ENCODE assay signal across 10 mouse cellular contexts in the genomic region with DNA sequence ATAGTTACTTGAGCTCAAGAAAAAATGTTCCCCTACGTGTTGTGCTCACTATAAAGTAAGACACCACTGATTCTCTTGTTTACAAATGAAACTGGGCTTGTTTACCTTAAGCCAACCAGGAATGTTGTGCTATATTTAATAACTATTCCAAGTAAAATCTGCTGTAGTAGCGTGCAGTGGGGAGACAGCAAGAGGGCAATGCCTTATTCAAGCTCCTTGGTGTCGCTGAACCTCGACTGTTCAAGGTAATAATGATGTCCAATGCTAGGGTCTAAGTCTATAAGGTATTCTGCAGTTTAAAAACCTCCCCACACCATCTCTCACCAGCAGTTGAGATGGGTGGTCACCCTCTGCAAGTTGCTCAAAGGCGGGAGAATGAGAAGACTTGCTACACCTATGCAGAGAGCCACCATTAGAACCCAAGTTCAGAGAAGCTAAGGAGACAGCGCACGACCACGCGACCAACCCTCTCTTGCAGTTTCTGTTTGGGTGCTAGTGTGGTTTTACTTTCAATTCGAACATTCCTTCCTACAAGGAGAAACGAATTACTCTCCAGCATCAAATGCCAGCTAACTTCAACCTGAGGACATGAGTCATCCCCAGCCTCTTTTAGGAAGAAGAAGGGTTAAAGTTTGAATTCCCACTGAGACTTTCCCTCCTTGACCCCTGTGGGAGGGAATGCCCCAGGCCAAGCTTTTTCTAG.
A peak's percentile ranks its signal among the peaks of the same experiment; 100 is the strongest.
DNase-seq lines count a peak whose midpoint lies in the region; ATAC-seq lines count a peak whose summit lies in the region.
"Had no signal": no experiment of that assay in that cellular context is flagged by ENCODE, and none has a peak within 500 bp of the region (broad histone marks: within the 10 kb centered on the region; RNA-seq: fewer than 3 reads in every experiment).

No protein-coding gene starts in this region.

- H3K4me3 ChIP-seq in heart, embryonic 13.5 days = no peak overlapping the region
- H3K4me3 ChIP-seq in stomach, embryonic 16.5 days (replicated peaks; ENCODE audit: low read length) = no peak overlapping the region
- H3K4me3 ChIP-seq in hindbrain, embryonic 13.5 days = no peak overlapping the region

- H3K9me3 ChIP-seq in heart, embryonic 13.5 days = no peaks in the 10 kb centered on the region
- no peaks in the 10 kb centered on the region for H3K9me3 ChIP-seq in stomach, embryonic 16.5 days (replicated peaks; ENCODE audit: control insufficient read depth, low read length)
- no peaks in the 10 kb centered on the region for H3K9me3 ChIP-seq in hindbrain, embryonic 13.5 days

- peak overlapping the region; percentile 49 for H3K4me2 ChIP-seq in heart, embryonic 13.5 days
- H3K4me2 ChIP-seq in stomach, embryonic 16.5 days (ENCODE audit: low read depth, low read length) = peak overlapping the region; percentile 12; the same call in 1 of the 2 replicates
- no peak overlapping the region for H3K4me2 ChIP-seq in hindbrain, embryonic 13.5 days

- no peak for DNase-seq in heart, postnatal 10 days
- peak; percentile 16 for DNase-seq in thymus, postnatal 14 days
- no peak for DNase-seq in thymus, postnatal 10 days (ENCODE audit: low spot score in 2 of 2)
- DNase-seq in induced T-regulatory cell, adult 2 months (ENCODE audit: low read depth) = peak; percentile 80
- no peak for DNase-seq in layer of hippocampus, postnatal 10 days (ENCODE audit: low spot score in 2 of 2)
- DNase-seq: cerebellum, postnatal 25 days had no signal

- peaks cover 36% of the 10 kb centered on the region for H3K4me1 ChIP-seq in heart, embryonic 13.5 days
- peaks cover 30% of the 10 kb centered on the region for H3K4me1 ChIP-seq in stomach, embryonic 16.5 days (ENCODE audit: control insufficient read depth, insufficient read depth, low read length)
- H3K4me1 ChIP-seq in hindbrain, embryonic 13.5 days (replicated peaks) = peaks cover 18% of the 10 kb centered on the region

- intact Hi-C loops in heart, postnatal 10 days (cut with DNase I) = loop anchor here (5.0 kb wide), 3 partner anchors 47 to 182 kb away; a partner anchor contains a TSS

- peak overlapping the region; percentile 78 for H3K27ac ChIP-seq in heart, embryonic 13.5 days (replicated peaks)
- 0 out of 2 replicates have a peak overlapping the region, but pooled peaks have one; percentile 9 for H3K27ac ChIP-seq in stomach, embryonic 16.5 days (ENCODE audit: low read length)
- no peak overlapping the region for H3K27ac ChIP-seq in hindbrain, embryonic 13.5 days

- peak overlapping the region; percentile 24; the same call in 1 of the 2 replicates for H3K9ac ChIP-seq in heart, embryonic 13.5 days
- no peak overlapping the region for H3K9ac ChIP-seq in stomach, embryonic 16.5 days (ENCODE audit: low read length)
- H3K9ac ChIP-seq in hindbrain, embryonic 13.5 days = no peak overlapping the region
- H3K9ac ChIP-seq: forebrain, postnatal 0 days had no signal

- no peaks in the 10 kb centered on the region for H3K36me3 ChIP-seq in heart, embryonic 13.5 days
- no peaks in the 10 kb centered on the region for H3K36me3 ChIP-seq in stomach, embryonic 16.5 days (ENCODE audit: control insufficient read depth, insufficient read depth, low read length)
- H3K36me3 ChIP-seq in hindbrain, embryonic 13.5 days = no peaks in the 10 kb centered on the region

- no peaks in the 10 kb centered on the region for H3K27me3 ChIP-seq in heart, embryonic 13.5 days (replicated peaks)
- no peaks in the 10 kb centered on the region for H3K27me3 ChIP-seq in stomach, embryonic 16.5 days (ENCODE audit: control insufficient read depth, insufficient read depth, low read length)
- H3K27me3 ChIP-seq in hindbrain, embryonic 13.5 days = no peaks in the 10 kb centered on the region

- no peak for ATAC-seq in heart, embryonic 13.5 days (ENCODE audit: extremely low read depth, insufficient number of reproducible peaks, low FRiP score, low TSS enrichment)
- ATAC-seq in stomach, embryonic 16.5 days (ENCODE audit: insufficient read depth, low FRiP score) = no peak
- ATAC-seq in hindbrain, embryonic 13.5 days (ENCODE audit: low FRiP score) = no peak

- WGBS in heart, embryonic 13.5 days = 83% methylated on average over 11 of the region's 11 CpGs
- WGBS in stomach, embryonic 16.5 days = 74% methylated on average over 11 of the region's 11 CpGs
- WGBS in hindbrain, embryonic 13.5 days = 89% methylated on average over 11 of the region's 11 CpGs

Comparison
In these comparisons a context has a peak if more than half of its experiments do, and no peak if none do; other contexts are left out.
1. DNase-seq: peak in thymus, postnatal 14 days (single experiment) and induced T-regulatory cell, adult 2 months (single experiment); none in heart, postnatal 10 days (0 of 2), thymus, postnatal 10 days (0 of 2) and layer of hippocampus, postnatal 10 days (0 of 2).